Mouse (Mus musculus): ENCODE measurements around the gene G430095P16Rik. TPM values are rescaled to one million over a fixed set of nuclear protein-coding genes. Genes with fewer than 3 reads are reported as not detected.

The G430095P16Rik gene
- polyA plus RNA-seq, 1 experiment from 2014 or later, result 4.8 TPM

DNA sequence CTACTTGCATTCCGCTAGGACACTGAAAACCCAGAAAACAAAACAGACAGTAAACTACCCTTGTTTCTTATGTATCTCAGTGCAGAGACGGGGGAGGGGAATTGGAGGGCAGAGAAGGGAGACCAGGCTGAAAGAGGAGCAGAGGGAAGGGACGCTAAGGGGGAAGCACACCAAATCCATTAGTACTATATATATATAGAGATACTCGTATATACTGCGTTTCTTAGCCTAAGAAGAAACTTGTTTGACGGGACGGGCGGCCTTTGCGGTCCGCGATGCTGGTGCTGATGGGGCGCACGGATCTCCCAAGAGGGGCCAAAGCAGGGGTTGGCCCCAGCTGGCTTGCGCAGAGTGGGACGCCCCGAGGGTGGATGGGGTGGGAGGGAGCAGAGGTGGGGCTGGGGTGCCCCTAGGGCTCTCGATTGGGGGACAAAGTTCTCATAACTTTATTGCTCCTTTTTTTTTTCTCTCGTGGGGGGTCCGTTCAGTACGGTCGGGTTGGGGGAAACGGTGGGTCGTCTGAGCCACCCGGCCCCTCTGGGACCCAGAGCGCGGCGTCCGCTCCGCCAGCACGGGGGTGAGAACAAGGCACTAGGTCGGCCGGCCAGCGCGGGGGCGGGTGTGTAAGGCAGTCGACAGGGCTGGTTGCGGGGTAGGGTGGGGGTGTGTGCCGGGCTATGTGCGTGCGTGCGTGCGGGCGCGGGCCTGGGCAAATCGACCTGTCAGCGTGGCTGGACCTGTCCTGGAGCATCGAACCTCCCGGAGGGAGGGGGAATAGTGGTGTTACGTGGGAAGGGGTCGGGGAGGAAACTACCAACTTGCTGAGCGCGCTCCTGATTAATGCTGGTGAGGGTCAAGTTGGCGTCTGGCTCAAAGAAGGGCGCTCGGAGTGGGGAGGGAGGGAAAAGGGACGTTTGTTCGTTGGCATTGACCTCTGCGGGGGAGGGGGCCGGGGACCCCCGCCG lies 17.7 kb upstream of the G430095P16Rik start:
- Histone ChIP-seq H3K27ac (ENCODE audit: low read depth) (peak overlapping the region; percentile 95), H3K4me2 (ENCODE audit: low read depth, low read length) (peak overlapping the region; percentile 84), H3K9me3 (ENCODE audit: low read length) (no peaks in the 10 kb centered on the region), H3K27me3 (ENCODE audit: insufficient read depth, low read length) (no peaks in the 10 kb centered on the region), H3K36me3 (replicated peaks; ENCODE audit: insufficient read depth, low read length) (peaks cover 17% of the 10 kb centered on the region), H3K9ac (replicated peaks) (peak overlapping the region; percentile 77), H3K4me1 (ENCODE audit: insufficient read depth) (peaks cover 61% of the 10 kb centered on the region), H3K4me3 (ENCODE audit: low read depth, low read length) (peak overlapping the region; percentile 66)
- no peak for ATAC-seq
- WGBS (ENCODE audit: insufficient replicate concordance), result 2% methylated on average over 57 of the region's 61 CpGs
- TF ChIP-seq CTCF (IDR thresholded peaks at IDR 0.05; ENCODE audit: low read depth) (no peak), EP300 (IDR thresholded peaks at IDR 0.05; ENCODE audit: low read depth) (no peak)
- DNase-seq, result peak; percentile 80

DNA sequence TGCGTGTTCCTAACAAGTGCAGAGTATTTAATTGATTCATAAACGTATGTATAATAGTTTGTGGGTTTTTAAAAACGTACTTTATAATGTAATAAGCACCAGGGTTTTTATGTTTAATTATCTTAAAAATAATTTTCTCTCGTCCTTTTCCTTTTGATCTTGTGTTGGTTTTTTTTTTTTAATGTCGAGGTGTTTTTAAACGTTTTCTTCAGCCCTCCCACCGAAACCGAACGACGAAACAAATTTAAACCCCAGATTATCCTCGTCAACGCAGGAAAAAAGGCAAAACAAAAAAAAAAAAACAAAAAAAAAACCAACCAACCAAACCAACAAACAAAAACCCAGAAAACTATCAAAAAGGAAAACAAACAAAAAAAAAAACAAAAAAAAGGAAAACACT lies 16.8 kb upstream of the G430095P16Rik start:
- peak overlapping the region; percentile 95 for H3K27ac ChIP-seq (ENCODE audit: low read depth)
- peaks cover 17% of the 10 kb centered on the region for H3K36me3 ChIP-seq (replicated peaks; ENCODE audit: insufficient read depth, low read length)
- peaks cover 53% of the 10 kb centered on the region for H3K4me1 ChIP-seq (ENCODE audit: insufficient read depth)
- TF ChIP-seq CTCF (IDR thresholded peaks at IDR 0.05; ENCODE audit: low read depth), result no peak
- no peak for TF ChIP-seq EP300 (IDR thresholded peaks at IDR 0.05; ENCODE audit: low read depth)
- H3K4me2 ChIP-seq (ENCODE audit: low read depth, low read length), result peak overlapping the region; percentile 84
- ATAC-seq, result no peak
- H3K4me3 ChIP-seq (ENCODE audit: low read depth, low read length), result peak overlapping the region; percentile 66
- no peaks in the 10 kb centered on the region for H3K9me3 ChIP-seq (ENCODE audit: low read length)
- no peaks in the 10 kb centered on the region for H3K27me3 ChIP-seq (ENCODE audit: insufficient read depth, low read length)
- no peak for DNase-seq
- peak overlapping the region; percentile 77 for H3K9ac ChIP-seq (replicated peaks)
- 2% methylated on average over 12 of the region's 12 CpGs for WGBS (ENCODE audit: insufficient replicate concordance)

DNA sequence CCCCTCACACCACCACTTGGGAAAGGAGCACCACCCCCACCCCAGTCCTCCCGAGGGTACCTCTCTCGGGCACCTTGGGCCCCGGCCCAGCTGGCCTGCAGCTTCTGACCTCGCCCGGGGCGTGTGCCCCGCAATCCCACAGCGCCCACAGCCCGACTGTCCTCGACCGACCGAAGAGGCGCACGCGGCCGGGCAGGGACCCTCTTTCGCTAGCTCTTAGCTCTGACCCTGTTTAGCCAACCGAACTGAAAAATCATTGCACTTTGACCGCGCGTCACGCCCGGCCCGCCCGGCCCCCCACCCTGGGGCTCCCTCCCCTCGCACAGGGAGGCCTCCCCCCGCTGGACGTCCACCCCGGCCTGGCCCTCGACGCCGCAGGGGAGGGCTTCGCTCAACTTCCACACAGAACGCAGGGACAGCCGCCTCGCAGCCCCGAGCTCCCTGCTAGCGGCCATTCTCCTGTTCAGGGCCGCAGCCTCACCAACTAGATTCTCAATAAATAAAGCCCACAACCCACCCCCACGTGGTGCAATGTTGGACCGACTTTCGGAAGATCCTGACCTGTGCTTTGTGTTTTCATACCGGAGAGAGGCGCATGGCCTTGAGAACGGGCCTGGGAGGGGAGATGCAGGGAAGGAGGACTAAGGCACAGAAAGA lies 16.1 kb upstream of the G430095P16Rik start:
- peaks cover 17% of the 10 kb centered on the region for H3K36me3 ChIP-seq (replicated peaks; ENCODE audit: insufficient read depth, low read length)
- H3K27me3 ChIP-seq (ENCODE audit: insufficient read depth, low read length), result no peaks in the 10 kb centered on the region
- peak; percentile 52 for ATAC-seq
- H3K4me1 ChIP-seq (ENCODE audit: insufficient read depth), result peaks cover 58% of the 10 kb centered on the region
- peak; percentile 78 for DNase-seq
- H3K4me2 ChIP-seq (ENCODE audit: low read depth, low read length), result peak overlapping the region; percentile 84
- TF ChIP-seq EP300 (IDR thresholded peaks at IDR 0.05; ENCODE audit: low read depth) (no peak), CTCF (IDR thresholded peaks at IDR 0.05; ENCODE audit: low read depth) (no peak)
- peak overlapping the region; percentile 77 for H3K9ac ChIP-seq (replicated peaks)
- H3K9me3 ChIP-seq (ENCODE audit: low read length), result no peaks in the 10 kb centered on the region
- 7% methylated on average over 42 of the region's 45 CpGs for WGBS (ENCODE audit: insufficient replicate concordance)
- H3K4me3 ChIP-seq (ENCODE audit: low read depth, low read length), result peak overlapping the region; percentile 66
- peak overlapping the region; percentile 95 for H3K27ac ChIP-seq (ENCODE audit: low read depth)

DNA sequence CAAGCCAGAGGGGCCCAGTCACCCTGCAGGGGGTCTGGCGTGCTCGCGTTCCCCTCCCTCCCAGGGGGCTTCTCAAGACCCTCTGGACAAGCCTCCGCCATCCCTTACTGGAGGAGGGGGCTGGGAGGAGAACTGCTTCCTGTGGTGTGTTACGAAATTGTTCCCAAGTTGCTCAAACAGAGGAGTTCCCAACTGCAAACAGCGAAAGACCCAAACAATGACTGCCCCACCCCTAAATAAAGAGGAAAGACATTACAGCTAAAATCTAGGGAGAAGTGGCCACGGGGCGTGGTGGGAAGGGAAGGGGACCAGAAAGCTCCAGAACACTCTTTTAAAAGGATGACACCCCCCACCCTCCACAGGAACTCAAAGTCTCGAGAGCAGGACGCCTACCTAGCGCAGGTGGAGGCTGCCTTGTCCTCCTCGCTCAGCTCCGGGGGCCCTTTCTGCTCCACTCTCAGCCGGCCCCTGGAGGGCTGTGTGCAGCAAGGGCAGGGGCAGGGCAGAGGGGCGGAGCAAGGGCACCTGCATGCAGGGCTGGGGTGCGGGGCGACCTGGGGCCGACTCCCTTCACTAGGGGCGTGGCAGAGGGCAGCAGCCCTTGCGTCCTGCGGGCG lies 15.4 kb upstream of the G430095P16Rik start:
- Histone ChIP-seq H3K9me3 (ENCODE audit: low read length) (no peaks in the 10 kb centered on the region), H3K36me3 (replicated peaks; ENCODE audit: insufficient read depth, low read length) (peaks cover 17% of the 10 kb centered on the region), H3K4me3 (ENCODE audit: low read depth, low read length) (peak overlapping the region; percentile 66), H3K4me1 (ENCODE audit: insufficient read depth) (peaks cover 64% of the 10 kb centered on the region), H3K27ac (ENCODE audit: low read depth) (peak overlapping the region; percentile 95), H3K4me2 (ENCODE audit: low read depth, low read length) (peak overlapping the region; percentile 84), H3K27me3 (ENCODE audit: insufficient read depth, low read length) (no peaks in the 10 kb centered on the region), H3K9ac (replicated peaks) (peak overlapping the region; percentile 77)
- DNase-seq (peak; percentile 89), ATAC-seq (peak; percentile 72)
- TF ChIP-seq EP300 (IDR thresholded peaks at IDR 0.05; ENCODE audit: low read depth) (peak; percentile 61; the same call in 1 of the 2 replicates), CTCF (IDR thresholded peaks at IDR 0.05; ENCODE audit: low read depth) (no peak)
- WGBS (ENCODE audit: insufficient replicate concordance), result 4% methylated on average over 20 of the region's 22 CpGs

DNA sequence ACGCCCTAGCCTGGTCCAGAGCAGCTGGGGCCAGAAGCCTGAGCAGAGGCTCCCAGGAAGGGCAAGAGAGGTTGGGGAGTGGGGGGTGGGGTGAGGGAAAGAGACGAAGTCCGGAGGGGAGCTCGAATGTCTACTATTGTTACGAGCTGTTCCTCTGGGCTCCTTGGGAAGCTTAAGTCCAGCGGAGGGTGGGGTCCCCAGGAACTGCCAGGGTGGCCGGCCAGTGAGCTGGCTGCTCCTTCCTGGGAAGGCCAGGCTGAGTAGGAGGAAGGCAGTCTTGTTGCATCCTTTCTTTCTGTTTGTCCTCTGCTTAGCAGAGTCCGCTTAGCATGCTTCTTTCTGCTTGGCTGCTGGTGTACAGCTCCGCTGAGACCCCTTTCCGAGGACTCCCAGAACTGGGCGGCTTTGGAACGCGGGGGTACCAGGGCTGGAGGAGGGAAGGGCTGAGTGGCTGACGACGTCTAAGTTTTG lies 14.7 kb upstream of the G430095P16Rik start:
- H3K4me3 ChIP-seq (ENCODE audit: low read depth, low read length), result peak overlapping the region; percentile 66
- H3K27ac ChIP-seq (ENCODE audit: low read depth), result peak overlapping the region; percentile 95
- H3K9ac ChIP-seq (replicated peaks), result peak overlapping the region; percentile 77
- no peak for ATAC-seq
- 20% methylated on average over 15 of the region's 15 CpGs for WGBS (ENCODE audit: insufficient replicate concordance)
- peak overlapping the region; percentile 84 for H3K4me2 ChIP-seq (ENCODE audit: low read depth, low read length)
- DNase-seq, result no peak
- H3K9me3 ChIP-seq (ENCODE audit: low read length), result no peaks in the 10 kb centered on the region
- no peaks in the 10 kb centered on the region for H3K27me3 ChIP-seq (ENCODE audit: insufficient read depth, low read length)
- peaks cover 70% of the 10 kb centered on the region for H3K4me1 ChIP-seq (ENCODE audit: insufficient read depth)
- TF ChIP-seq CTCF (IDR thresholded peaks at IDR 0.05; ENCODE audit: low read depth), result no peak
- no peak for TF ChIP-seq EP300 (IDR thresholded peaks at IDR 0.05; ENCODE audit: low read depth)
- H3K36me3 ChIP-seq (replicated peaks; ENCODE audit: insufficient read depth, low read length), result peaks cover 13% of the 10 kb centered on the region

Data from liver, postnatal 0 days (tissue).